Mouse (Mus musculus): Measurements from ENCODE around the gene Mindy2. TPM values are rescaled to one million over a fixed set of nuclear protein-coding genes. Genes with fewer than 3 reads are reported as not detected.

Mindy2 gene
- polyA plus RNA-seq, 1 experiment from 2014 or later = 11.1 TPM

- under 1% methylated on average over 47 of the region's 48 CpGs for WGBS
- Histone ChIP-seq H3K27me3 (replicated peaks) (no peaks in the 10 kb centered on the region), H3K4me2 (replicated peaks) (peak within 1 kb of the TSS; percentile 68), H3K4me1 (replicated peaks) (0 out of 2 replicates have a peak, but pooled peaks cover 7% of the 10 kb centered on the region), H3K9me3 (no peaks in the 10 kb centered on the region), H3K27ac (peak within 1 kb of the TSS; percentile 98), H3K36me3 (no peaks in the 10 kb centered on the region), H3K9ac (peak within 1 kb of the TSS; percentile 98), H3K4me3 (replicated peaks) (peak within 1 kb of the TSS; percentile 98)
- ATAC-seq = peak; percentile 99
These were observed 21.7 kb upstream of the Mindy2 start, which contains the start of gene Adam10 for GRCm38 (mm10) chr9:70678682-70679131. Gene Adam10 (plus strand): TSS chr9:70678997.

- Histone ChIP-seq H3K9ac (no peak overlapping the region), H3K4me1 (replicated peaks) (0 out of 2 replicates have a peak, but pooled peaks cover 2% of the 10 kb centered on the region), H3K27ac (no peak overlapping the region), H3K4me3 (replicated peaks) (no peak overlapping the region), H3K9me3 (no peaks in the 10 kb centered on the region), H3K4me2 (replicated peaks) (no peak overlapping the region), H3K27me3 (replicated peaks) (no peaks in the 10 kb centered on the region), H3K36me3 (no peaks in the 10 kb centered on the region)
- no peak for ATAC-seq
- WGBS = 91% methylated on average over 5 of the region's 5 CpGs
These were observed 19.0 kb upstream of the Mindy2 start for GRCm38 (mm10) chr9:70675961-70676360.

GRCm38 (mm10) chr9:70675117-70675516, 18.1 kb upstream of the Mindy2 start:
- H3K9me3 ChIP-seq = no peaks in the 10 kb centered on the region
- WGBS = 79% methylated on average over 4 of the region's 4 CpGs

GRCm38 (mm10) chr9:70673656-70674055, 16.7 kb upstream of the Mindy2 start:
- H3K4me3 ChIP-seq (replicated peaks) = no peak overlapping the region
- no peaks in the 10 kb centered on the region for H3K27me3 ChIP-seq (replicated peaks)
- WGBS = 88% methylated on average over 4 of the region's 4 CpGs
- no peak overlapping the region for H3K4me2 ChIP-seq (replicated peaks)
- no peaks in the 10 kb centered on the region for H3K36me3 ChIP-seq
- H3K9ac ChIP-seq = no peak overlapping the region
- ATAC-seq = no peak
- 0 out of 2 replicates have a peak, but pooled peaks cover 2% of the 10 kb centered on the region for H3K4me1 ChIP-seq (replicated peaks)
- H3K27ac ChIP-seq = no peak overlapping the region
- no peaks in the 10 kb centered on the region for H3K9me3 ChIP-seq

More at GRCm38 (mm10) chr9:70675117-70675516, 18.1 kb upstream of the Mindy2 start:
- Histone ChIP-seq H3K27ac (no peak overlapping the region), H3K4me3 (replicated peaks) (no peak overlapping the region), H3K9ac (no peak overlapping the region), H3K4me2 (replicated peaks) (no peak overlapping the region), H3K4me1 (replicated peaks) (0 out of 2 replicates have a peak, but pooled peaks cover 2% of the 10 kb centered on the region), H3K36me3 (no peaks in the 10 kb centered on the region), H3K27me3 (replicated peaks) (no peaks in the 10 kb centered on the region)
- no peak for ATAC-seq

- WGBS = 46% methylated on average over 10 of the region's 10 CpGs
- H3K4me3 ChIP-seq (replicated peaks) = no peak overlapping the region
- 0 out of 2 replicates have a peak, but pooled peaks have one; percentile 56 for ATAC-seq
- no peak overlapping the region for H3K9ac ChIP-seq
- H3K4me2 ChIP-seq (replicated peaks) = no peak overlapping the region
- no peaks in the 10 kb centered on the region for H3K9me3 ChIP-seq
- 0 out of 2 replicates have a peak, but pooled peaks cover 2% of the 10 kb centered on the region for H3K4me1 ChIP-seq (replicated peaks)
- no peaks in the 10 kb centered on the region for H3K27me3 ChIP-seq (replicated peaks)
- 0 out of 2 replicates have a peak overlapping the region, but pooled peaks have one; percentile 13 for H3K27ac ChIP-seq
- H3K36me3 ChIP-seq = no peaks in the 10 kb centered on the region
These were observed 15.0 kb upstream of the Mindy2 start for GRCm38 (mm10) chr9:70671772-70672579.

- H3K4me3 ChIP-seq (replicated peaks) = no peak overlapping the region
- ATAC-seq = no peak
- H3K4me2 ChIP-seq (replicated peaks) = no peak overlapping the region
- no peaks in the 10 kb centered on the region for H3K27me3 ChIP-seq (replicated peaks)
- WGBS = 72% methylated on average over 6 of the region's 6 CpGs
- H3K9ac ChIP-seq = no peak overlapping the region
- no peak overlapping the region for H3K27ac ChIP-seq
- H3K4me1 ChIP-seq (replicated peaks) = 0 out of 2 replicates have a peak, but pooled peaks cover 2% of the 10 kb centered on the region
- no peaks in the 10 kb centered on the region for H3K36me3 ChIP-seq
- H3K9me3 ChIP-seq = no peaks in the 10 kb centered on the region
These were observed 14.3 kb upstream of the Mindy2 start for GRCm38 (mm10) chr9:70671278-70671677.

- H3K27me3 ChIP-seq (replicated peaks) = no peaks in the 10 kb centered on the region
- H3K4me1 ChIP-seq (replicated peaks) = 0 out of 2 replicates have a peak, but pooled peaks cover 2% of the 10 kb centered on the region
- H3K9ac ChIP-seq = no peak overlapping the region
- no peak overlapping the region for H3K4me3 ChIP-seq (replicated peaks)
- WGBS = 61% methylated on average over 6 of the region's 6 CpGs
- no peak overlapping the region for H3K4me2 ChIP-seq (replicated peaks)
- no peak overlapping the region for H3K27ac ChIP-seq
- no peak for ATAC-seq
- no peaks in the 10 kb centered on the region for H3K9me3 ChIP-seq
- H3K36me3 ChIP-seq = no peaks in the 10 kb centered on the region
These were observed 13.4 kb upstream of the Mindy2 start for GRCm38 (mm10) chr9:70670381-70670780.

GRCm38 (mm10) chr9:70669197-70669596, 12.2 kb upstream of the Mindy2 start:
- no peak overlapping the region for H3K4me3 ChIP-seq (replicated peaks)
- no peaks in the 10 kb centered on the region for H3K36me3 ChIP-seq
- no peaks in the 10 kb centered on the region for H3K27me3 ChIP-seq (replicated peaks)
- H3K27ac ChIP-seq = no peak overlapping the region
- H3K9ac ChIP-seq = no peak overlapping the region
- no peaks in the 10 kb centered on the region for H3K9me3 ChIP-seq
- WGBS = 44% methylated on average over 2 of the region's 2 CpGs
- no peak overlapping the region for H3K4me2 ChIP-seq (replicated peaks)
- H3K4me1 ChIP-seq (replicated peaks) = 0 out of 2 replicates have a peak, but pooled peaks cover 2% of the 10 kb centered on the region
- peak; percentile 81 for ATAC-seq

- Histone ChIP-seq H3K4me1 (replicated peaks) (0 out of 2 replicates have a peak, but pooled peaks cover 2% of the 10 kb centered on the region), H3K27me3 (replicated peaks) (no peaks in the 10 kb centered on the region), H3K4me3 (replicated peaks) (no peak overlapping the region), H3K27ac (no peak overlapping the region), H3K9ac (no peak overlapping the region), H3K4me2 (replicated peaks) (no peak overlapping the region), H3K9me3 (no peaks in the 10 kb centered on the region), H3K36me3 (no peaks in the 10 kb centered on the region)
- ATAC-seq = no peak
These were observed 11.1 kb upstream of the Mindy2 start for GRCm38 (mm10) chr9:70668048-70668447.

GRCm38 (mm10) chr9:70666811-70667210, 9.8 kb upstream of the Mindy2 start:
- WGBS = 65% methylated on average over 7 of the region's 7 CpGs
- Histone ChIP-seq H3K27ac (no peak overlapping the region), H3K4me1 (replicated peaks) (no peaks in the 10 kb centered on the region), H3K4me2 (replicated peaks) (no peak overlapping the region), H3K9ac (no peak overlapping the region), H3K4me3 (replicated peaks) (no peak overlapping the region), H3K36me3 (no peaks in the 10 kb centered on the region), H3K9me3 (no peaks in the 10 kb centered on the region), H3K27me3 (replicated peaks) (no peaks in the 10 kb centered on the region)
- ATAC-seq = no peak

GRCm38 (mm10) chr9:70665372-70666145, 8.6 kb upstream of the Mindy2 start:
- H3K4me2 ChIP-seq (replicated peaks) = no peak overlapping the region
- H3K36me3 ChIP-seq = no peaks in the 10 kb centered on the region
- H3K27ac ChIP-seq = no peak overlapping the region
- no peaks in the 10 kb centered on the region for H3K27me3 ChIP-seq (replicated peaks)
- no peak overlapping the region for H3K4me3 ChIP-seq (replicated peaks)
- no peak for ATAC-seq
- no peak overlapping the region for H3K9ac ChIP-seq
- H3K9me3 ChIP-seq = no peaks in the 10 kb centered on the region
- no peaks in the 10 kb centered on the region for H3K4me1 ChIP-seq (replicated peaks)
- WGBS = 67% methylated on average over 16 of the region's 16 CpGs

- Histone ChIP-seq H3K27ac (no peak overlapping the region), H3K4me3 (replicated peaks) (no peak overlapping the region), H3K4me2 (replicated peaks) (no peak overlapping the region), H3K36me3 (no peaks in the 10 kb centered on the region), H3K9ac (no peak overlapping the region), H3K27me3 (replicated peaks) (no peaks in the 10 kb centered on the region), H3K4me1 (replicated peaks) (no peaks in the 10 kb centered on the region), H3K9me3 (no peaks in the 10 kb centered on the region)
- ATAC-seq = no peak
- 76% methylated on average over 4 of the region's 4 CpGs for WGBS
These were observed 7.9 kb upstream of the Mindy2 start for GRCm38 (mm10) chr9:70664847-70665246.

Measured in intestine, embryonic 15.5 days (tissue).